Mouse (Mus musculus): ENCODE measurements around the gene Mrps18a. TPM values are rescaled to one million over a fixed set of nuclear protein-coding genes. Genes with fewer than 3 reads are reported as not detected.

Gene Mrps18a
- total and polyA plus RNA-seq, 3 experiments, result 55.3 to 110 (median 66.4) TPM

DNA sequence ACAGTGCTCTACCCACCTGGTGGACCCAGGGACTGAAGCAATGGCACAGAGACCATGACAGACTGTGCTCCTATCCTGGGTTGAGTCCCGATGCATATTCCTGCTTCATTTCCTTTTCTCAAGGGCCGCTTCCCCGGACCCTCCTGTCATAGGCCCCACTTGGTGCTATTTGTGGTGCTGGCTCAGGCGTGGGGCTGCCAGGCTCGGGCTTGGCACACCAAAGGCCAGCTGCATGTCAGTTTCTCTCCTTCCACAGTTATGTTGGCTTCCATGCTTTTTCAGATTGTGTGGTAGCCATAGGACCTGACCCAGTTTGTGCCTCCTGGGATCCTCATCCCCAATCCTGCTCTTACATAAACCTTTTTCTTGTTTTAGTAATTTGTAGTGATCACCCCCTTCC, 58.0 kb downstream of the Mrps18a start:
- Histone ChIP-seq H3K27me3 (ENCODE audit: insufficient read depth, low read length) (no peaks in the 10 kb centered on the region), H3K4me3 (ENCODE audit: low read depth, low read length) (no peak overlapping the region), H3K36me3 (replicated peaks) (peaks cover 95% of the 10 kb centered on the region), H3K4me1 (ENCODE audit: insufficient read depth, low read depth, low read length) (peaks cover 18% of the 10 kb centered on the region), H3K9me3 (replicated peaks) (no peaks in the 10 kb centered on the region)
- DNase-seq (ENCODE audit: low spot score) (no peak), ATAC-seq (ENCODE audit: extremely low read depth, insufficient number of reproducible peaks, low FRiP score, poor library complexity, severe bottlenecking) (no peak)
- no peak for TF ChIP-seq GATA1 (IDR thresholded peaks at IDR 0.05; ENCODE audit: borderline replicate concordance, low read length)
- no peak for TF ChIP-seq POLR2AphosphoS5 (IDR thresholded peaks at IDR 0.05; ENCODE audit: insufficient replicate concordance, low read depth, low read length)

DNA sequence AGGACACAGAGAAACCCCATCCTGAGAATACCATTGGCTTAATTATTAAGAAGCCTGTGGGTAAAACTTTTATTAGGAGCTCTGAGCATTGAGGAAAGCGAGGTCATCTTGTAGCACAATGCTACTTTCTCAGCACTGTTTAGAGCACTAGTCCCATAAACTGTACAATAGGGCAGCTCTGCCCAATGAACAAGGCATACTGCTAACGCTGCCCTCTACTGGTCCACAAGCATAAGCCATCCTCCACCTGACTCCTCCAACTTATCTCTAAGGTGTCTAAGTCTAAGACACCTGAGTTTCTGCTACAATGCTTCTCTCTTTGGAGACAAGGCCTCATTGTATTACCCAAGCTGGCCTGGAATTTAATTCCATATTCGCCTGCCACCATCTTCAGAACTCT, 59.8 kb downstream of the Mrps18a start:
- TF ChIP-seq GATA1 (IDR thresholded peaks at IDR 0.05; ENCODE audit: borderline replicate concordance, low read length) (no peak), TAL1 (conservative IDR thresholded peaks at IDR 0.05; ENCODE audit: low read depth, low read length) (no peak), CTCF (IDR thresholded peaks at IDR 0.05; ENCODE audit: low read depth, low read length) (peak; percentile 70)
- no peak for DNase-seq (ENCODE audit: low spot score)
- H3K4me1 ChIP-seq (ENCODE audit: insufficient read depth, low read depth, low read length), result peaks cover 14% of the 10 kb centered on the region

More for the DNA sequence above, 59.8 kb downstream of the Mrps18a start:
- ATAC-seq (ENCODE audit: extremely low read depth, insufficient number of reproducible peaks, low FRiP score, poor library complexity, severe bottlenecking), result no peak
- H3K9me3 ChIP-seq (replicated peaks), result no peaks in the 10 kb centered on the region
- H3K36me3 ChIP-seq (replicated peaks), result peaks cover 88% of the 10 kb centered on the region
- no peak overlapping the region for H3K4me3 ChIP-seq (ENCODE audit: low read depth, low read length)
- no peaks in the 10 kb centered on the region for H3K27me3 ChIP-seq (ENCODE audit: insufficient read depth, low read length)

Other genes starting within 250 kb of the Mrps18a start
- 106 and 145 TPM in 2 replicates for gene Vegfa, start 78.6 kb upstream of the Mrps18a start, total RNA-seq (2014; fragmentation: Nextera tagmentation)
- 94.1 and 120 TPM in 2 replicates for gene Vegfa, start 78.6 kb upstream of the Mrps18a start, total RNA-seq (2017)
- gene Vegfa, start 78.6 kb upstream of the Mrps18a start, polyA plus RNA-seq (2012), result 51.6 and 56.0 TPM in 2 replicates
- not detected in 2 replicates for gene Rsph9, start 33.2 kb downstream of the Mrps18a start, total RNA-seq (2014; fragmentation: Nextera tagmentation)
- 0.12 TPM in 1 of 2 replicates, not detected in the other for gene Rsph9, start 33.2 kb downstream of the Mrps18a start, total RNA-seq (2017)
- not detected in 2 replicates for gene Rsph9, start 33.2 kb downstream of the Mrps18a start, polyA plus RNA-seq (2012)
- gene Mad2l1bp, start 42.6 kb downstream of the Mrps18a start, total RNA-seq (2014; fragmentation: Nextera tagmentation), result 21.7 and 27.4 TPM in 2 replicates
- gene Mad2l1bp, start 42.6 kb downstream of the Mrps18a start, total RNA-seq (2017), result 12.7 and 14.0 TPM in 2 replicates
- gene Mad2l1bp, start 42.6 kb downstream of the Mrps18a start, polyA plus RNA-seq (2012), result 7.8 and 12.8 TPM in 2 replicates
- 41.7 and 182 TPM in 2 replicates for gene Gtpbp2, start 50.0 kb downstream of the Mrps18a start, total RNA-seq (2014; fragmentation: Nextera tagmentation)
- 30.3 and 31.8 TPM in 2 replicates for gene Gtpbp2, start 50.0 kb downstream of the Mrps18a start, total RNA-seq (2017)
- gene Gtpbp2, start 50.0 kb downstream of the Mrps18a start, polyA plus RNA-seq (2012), result 55.0 and 61.1 TPM in 2 replicates
- gene Polh, start 91.7 kb downstream of the Mrps18a start, total RNA-seq (2014; fragmentation: Nextera tagmentation), result 24.8 and 25.7 TPM in 2 replicates
- 33.3 and 34.6 TPM in 2 replicates for gene Polh, start 91.7 kb downstream of the Mrps18a start, total RNA-seq (2017)
- gene Polh, start 91.7 kb downstream of the Mrps18a start, polyA plus RNA-seq (2012), result 2.2 and 2.8 TPM in 2 replicates
- 65.6 and 77.6 TPM in 2 replicates for gene Xpo5, start 91.8 kb downstream of the Mrps18a start, total RNA-seq (2014; fragmentation: Nextera tagmentation)
- 50.9 and 55.3 TPM in 2 replicates for gene Xpo5, start 91.8 kb downstream of the Mrps18a start, total RNA-seq (2017)
- gene Xpo5, start 91.8 kb downstream of the Mrps18a start, polyA plus RNA-seq (2012), result 14.1 and 24.8 TPM in 2 replicates
- 56.4 and 76.2 TPM in 2 replicates for gene Polr1c, start 137.1 kb downstream of the Mrps18a start, total RNA-seq (2014; fragmentation: Nextera tagmentation)
- 64.1 and 71.0 TPM in 2 replicates for gene Polr1c, start 137.1 kb downstream of the Mrps18a start, total RNA-seq (2017)
- 17.7 and 26.6 TPM in 2 replicates for gene Polr1c, start 137.1 kb downstream of the Mrps18a start, polyA plus RNA-seq (2012)
- 31.3 and 32.5 TPM in 2 replicates for gene Yipf3, start 137.1 kb downstream of the Mrps18a start, total RNA-seq (2014; fragmentation: Nextera tagmentation)
- gene Yipf3, start 137.1 kb downstream of the Mrps18a start, total RNA-seq (2017), result 28.1 and 40.0 TPM in 2 replicates
- gene Yipf3, start 137.1 kb downstream of the Mrps18a start, polyA plus RNA-seq (2012), result 72.2 and 72.4 TPM in 2 replicates
- gene Lrrc73, start 142.5 kb downstream of the Mrps18a start, total RNA-seq (2014; fragmentation: Nextera tagmentation), result 0.38 TPM in 1 of 2 replicates, not detected in the other
- 0.27 and 0.70 TPM in 2 replicates for gene Lrrc73, start 142.5 kb downstream of the Mrps18a start, total RNA-seq (2017)
- gene Lrrc73, start 142.5 kb downstream of the Mrps18a start, polyA plus RNA-seq (2012), result 1.5 and 2.4 TPM in 2 replicates
- 35.3 and 48.1 TPM in 2 replicates for gene Tjap1, start 172.0 kb downstream of the Mrps18a start, total RNA-seq (2014; fragmentation: Nextera tagmentation)
- gene Tjap1, start 172.0 kb downstream of the Mrps18a start, total RNA-seq (2017), result 12.9 and 13.0 TPM in 2 replicates
- 110 and 121 TPM in 2 replicates for gene Tjap1, start 172.0 kb downstream of the Mrps18a start, polyA plus RNA-seq (2012)
- not detected in 2 replicates for gene Dlk2, start 186.4 kb downstream of the Mrps18a start, total RNA-seq (2014; fragmentation: Nextera tagmentation)
- 0.22 TPM in 1 of 2 replicates, not detected in the other for gene Dlk2, start 186.4 kb downstream of the Mrps18a start, total RNA-seq (2017)
- gene Dlk2, start 186.4 kb downstream of the Mrps18a start, polyA plus RNA-seq (2012), result not detected in 2 replicates
- 8.6 and 9.4 TPM in 2 replicates for gene Abcc10, start 217.4 kb downstream of the Mrps18a start, total RNA-seq (2014; fragmentation: Nextera tagmentation)
- gene Abcc10, start 217.4 kb downstream of the Mrps18a start, total RNA-seq (2017), result 3.1 and 3.8 TPM in 2 replicates
- 11.6 and 11.7 TPM in 2 replicates for gene Abcc10, start 217.4 kb downstream of the Mrps18a start, polyA plus RNA-seq (2012)

Data from G1E (cell line).